Mouse (Mus musculus) liver (tissue): ENCODE data around the gene Arfgap2.

Source experiments
- DNase-seq: peaks from one replicate; pipeline ENCODE4 v3.0.0-alpha.2; 2020; ENCODE audit warnings: mixed read lengths

The Arfgap2 gene

DNA sequence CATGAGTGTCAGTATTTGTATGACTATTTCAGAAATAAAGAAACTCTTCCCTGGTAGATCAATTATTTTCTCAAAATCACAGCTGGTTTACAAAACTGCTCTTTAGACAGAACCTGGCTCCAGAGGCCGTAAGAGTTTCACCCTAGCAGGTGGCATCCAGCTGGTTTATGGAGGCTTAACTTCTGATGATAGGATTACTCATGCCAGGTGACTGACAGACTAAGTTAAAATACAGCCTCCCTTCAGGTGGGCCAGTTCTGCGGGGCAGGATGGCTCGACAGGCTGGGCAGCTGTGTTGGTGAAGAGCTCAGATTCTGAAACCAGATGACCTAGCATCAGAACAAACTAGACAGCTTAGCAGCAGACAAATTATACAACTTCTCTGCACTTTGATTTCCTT, 44.8 kb downstream of the Arfgap2 start:
- no peak for DNase-seq

- no peak for DNase-seq
Observed at GRCm38 (mm10) chr2:91312578-91313311, 48.0 kb downstream of the Arfgap2 start.

GRCm38 (mm10) chr2:91314184-91314583, 49.4 kb downstream of the Arfgap2 start:
- DNase-seq, result no peak

DNA sequence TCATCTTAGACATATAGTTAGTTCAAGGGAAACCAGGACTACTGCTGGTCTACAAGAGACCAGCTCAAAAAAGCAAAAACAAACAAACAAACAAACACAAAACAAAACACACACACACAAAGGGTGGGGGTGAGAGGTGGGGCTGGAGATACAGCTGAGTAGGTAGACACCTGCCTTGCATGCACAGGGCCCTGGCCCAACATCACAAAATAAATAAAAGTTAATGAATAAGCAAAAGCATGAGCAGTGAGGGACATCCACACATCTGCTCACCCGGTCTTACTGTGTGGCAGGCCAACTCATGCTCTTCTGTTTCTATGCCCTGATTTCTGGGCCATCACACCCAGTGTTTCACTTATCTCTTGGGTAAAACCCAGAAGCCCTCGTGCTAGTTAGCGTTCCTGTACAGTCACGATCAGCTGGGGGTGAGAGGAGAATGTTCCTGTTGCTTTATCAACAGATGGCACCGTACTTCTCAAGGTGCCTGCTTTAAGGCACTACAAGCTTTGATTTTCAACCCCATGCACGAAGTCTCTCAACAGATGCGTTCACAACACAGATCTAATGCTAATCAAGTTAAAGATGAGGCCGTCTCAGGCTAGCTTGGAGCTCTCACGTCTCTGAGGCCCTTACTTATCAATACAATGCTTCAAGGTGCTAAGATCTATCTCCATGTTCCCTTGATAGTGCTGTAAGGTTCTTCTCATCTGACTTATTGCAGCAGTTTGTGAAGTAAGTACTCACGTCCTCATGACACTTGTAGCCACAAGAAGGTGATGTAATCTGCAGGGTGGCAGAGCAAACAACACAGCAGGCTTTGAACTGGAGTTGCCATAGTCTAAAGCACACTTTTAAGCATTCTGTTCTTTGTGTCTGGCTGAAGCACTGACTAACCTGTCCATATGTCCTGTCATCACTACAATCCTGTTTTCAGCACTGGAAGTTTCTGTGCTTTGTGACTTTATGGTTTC, 56.1 kb downstream of the Arfgap2 start:
- DNase-seq, result no peak

- no peak for DNase-seq
Observed at GRCm38 (mm10) chr2:91321923-91322322, 57.1 kb downstream of the Arfgap2 start.

GRCm38 (mm10) chr2:91322490-91322889, 57.7 kb downstream of the Arfgap2 start:
- DNase-seq, result no peak

- no peak for DNase-seq
Observed at GRCm38 (mm10) chr2:91324346-91324745, 59.6 kb downstream of the Arfgap2 start.

- no peak for DNase-seq
Observed at GRCm38 (mm10) chr2:91324761-91325421, 60.1 kb downstream of the Arfgap2 start.
